Mouse (Mus musculus) mouse embryonic stem cell (cell line): ENCODE results near the gene Sp1.

Source experiments
- in situ Hi-C, 2 experiments: fragments of 300-500 bp; cut with MboI; formaldehyde crosslinking; loops; 1 replicate in 1 of 2; 3 replicates in 1 of 2; pipeline ENCODE4 v1.14.3; 2019 to 2020; ENCODE audit warnings: low sequenced_read_pairs in 2 of 2, low pct_unique_long_range_greater_than_20kb in 1 of 2, mixed read lengths in 1 of 2; ENCODE audit not compliant: unreplicated experiment in 1 of 2

The Sp1 gene

GRCm38 (mm10) chr15:102423602-102424240 lies 17.8 kb downstream of the Sp1 start:
- in situ Hi-C loops, result no loop called here

GRCm38 (mm10) chr15:102424657-102425056 lies 18.7 kb downstream of the Sp1 start:
- in situ Hi-C loops, result loop anchor here in 1 of 2 experiments (5.0 kb wide), 1 partner anchor 68 kb away; no protein-coding TSS in a partner anchor

- in situ Hi-C loops, result loop anchor here in 1 of 2 experiments (5.0 kb wide), 1 partner anchor 65 kb away; no protein-coding TSS in a partner anchor
Observed at GRCm38 (mm10) chr15:102426963-102427362, 21.0 kb downstream of the Sp1 start.

GRCm38 (mm10) chr15:102432046-102432445 lies 26.1 kb downstream of the Sp1 start:
- in situ Hi-C loops, result no loop called here

- in situ Hi-C loops, result no loop called here
Observed at GRCm38 (mm10) chr15:102433173-102433572, 27.2 kb downstream of the Sp1 start.

- in situ Hi-C loops, result no loop called here
Observed at GRCm38 (mm10) chr15:102442490-102442889, 36.5 kb downstream of the Sp1 start.

- in situ Hi-C loops, result no loop called here
Observed at GRCm38 (mm10) chr15:102445146-102445545, 39.2 kb downstream of the Sp1 start, which contains the start of gene Amhr2. TSS of gene Amhr2 (plus strand) at chr15:102445367.

GRCm38 (mm10) chr15:102446448-102446847 lies 40.5 kb downstream of the Sp1 start:
- in situ Hi-C loops, result no loop called here

GRCm38 (mm10) chr15:102449366-102449765 lies 43.4 kb downstream of the Sp1 start:
- in situ Hi-C loops, result no loop called here

- in situ Hi-C loops, result no loop called here
Observed at GRCm38 (mm10) chr15:102450928-102451327, 45.0 kb downstream of the Sp1 start.

GRCm38 (mm10) chr15:102451666-102452430 lies 45.9 kb downstream of the Sp1 start:
- in situ Hi-C loops, result no loop called here

GRCm38 (mm10) chr15:102455993-102456392 lies 50.0 kb downstream of the Sp1 start:
- in situ Hi-C loops, result no loop called here

- in situ Hi-C loops, result no loop called here
Observed at GRCm38 (mm10) chr15:102458050-102458736, 52.2 kb downstream of the Sp1 start.

- in situ Hi-C loops, result no loop called here
Observed at GRCm38 (mm10) chr15:102458904-102459317, 53.0 kb downstream of the Sp1 start, which contains the start of gene Prr13. TSS of gene Prr13 (plus strand) at chr15:102459028.

GRCm38 (mm10) chr15:102459381-102459780 lies 53.4 kb downstream of the Sp1 start:
- in situ Hi-C loops, result no loop called here

- in situ Hi-C loops, result no loop called here
Observed at GRCm38 (mm10) chr15:102459847-102460246, 53.9 kb downstream of the Sp1 start.

GRCm38 (mm10) chr15:102460409-102460808 lies 54.5 kb downstream of the Sp1 start:
- in situ Hi-C loops, result no loop called here

- in situ Hi-C loops, result no loop called here
Observed at GRCm38 (mm10) chr15:102460971-102461370, 55.0 kb downstream of the Sp1 start.

GRCm38 (mm10) chr15:102461430-102462075 lies 55.6 kb downstream of the Sp1 start:
- in situ Hi-C loops, result no loop called here
